Mouse (Mus musculus) adipocyte (in vitro differentiated cells): ENCODE data around the gene Tmem91.

Experiments
- DNase-seq: peaks from one replicate; pipeline ENCODE4 v3.0.0-alpha.2; 2016; ENCODE audit warnings: low spot score

The Tmem91 gene

GRCm38 (mm10) chr7:25670096-25670495 lies 4.9 kb downstream of the Tmem91 start:
- no peak for DNase-seq

GRCm38 (mm10) chr7:25669631-25670030 lies 5.3 kb downstream of the Tmem91 start:
- DNase-seq = no peak

- no peak for DNase-seq
Measured at GRCm38 (mm10) chr7:25669158-25669557, 5.8 kb downstream of the Tmem91 start.

GRCm38 (mm10) chr7:25666381-25666780 lies 8.6 kb downstream of the Tmem91 start:
- DNase-seq = no peak

GRCm38 (mm10) chr7:25658657-25659472 lies 16.1 kb downstream of the Tmem91 start, which contains the start of the genes Bckdha and Exosc5:
Bckdha (minus strand) TSS chr7:25658981.
Exosc5 (plus strand) TSS chr7:25659164.
- peak; percentile 99 for DNase-seq

GRCm38 (mm10) chr7:25657785-25658184 lies 17.2 kb downstream of the Tmem91 start:
- DNase-seq = peak; percentile 59

- peak; percentile 17 for DNase-seq
Measured at GRCm38 (mm10) chr7:25655601-25656428, 19.2 kb downstream of the Tmem91 start.

- DNase-seq = no peak
Measured at GRCm38 (mm10) chr7:25652244-25652759, 22.7 kb downstream of the Tmem91 start.

- DNase-seq = no peak
Measured at GRCm38 (mm10) chr7:25651281-25651680, 23.7 kb downstream of the Tmem91 start.

GRCm38 (mm10) chr7:25649839-25650238 lies 25.1 kb downstream of the Tmem91 start:
- DNase-seq = peak; percentile 36

- DNase-seq = no peak
Measured at GRCm38 (mm10) chr7:25647574-25648123, 27.3 kb downstream of the Tmem91 start.

GRCm38 (mm10) chr7:25645074-25645473 lies 29.9 kb downstream of the Tmem91 start:
- no peak for DNase-seq

- no peak for DNase-seq
Measured at GRCm38 (mm10) chr7:25644631-25645030, 30.3 kb downstream of the Tmem91 start.

- no peak for DNase-seq
Measured at GRCm38 (mm10) chr7:25644136-25644535, 30.8 kb downstream of the Tmem91 start.

- DNase-seq = no peak
Measured at GRCm38 (mm10) chr7:25639754-25640153, 35.2 kb downstream of the Tmem91 start.

GRCm38 (mm10) chr7:25637099-25637498 lies 37.9 kb downstream of the Tmem91 start:
- no peak for DNase-seq

GRCm38 (mm10) chr7:25636373-25636772 lies 38.6 kb downstream of the Tmem91 start:
- DNase-seq = no peak

- DNase-seq = no peak
Measured at GRCm38 (mm10) chr7:25632679-25633078, 42.3 kb downstream of the Tmem91 start.

GRCm38 (mm10) chr7:25628323-25628620 lies 46.7 kb downstream of the Tmem91 start:
- no peak for DNase-seq

- no peak for DNase-seq
Measured at GRCm38 (mm10) chr7:25627431-25628322, 47.3 kb downstream of the Tmem91 start.
